Mouse (Mus musculus) G1E (cell line): ENCODE results near the gene Cpt1c.

ENCODE experiments used
- CTCF ChIP-seq: IDR thresholded peaks from 2 replicates; pipeline ENCODE4 v1.5.1; 2012; ENCODE audit warnings: low read depth, low read length, inconsistent platforms, mixed read lengths
- GATA1 ChIP-seq: IDR thresholded peaks from 2 replicates; pipeline ENCODE4 v1.6.1; 2012; ENCODE audit warnings: borderline replicate concordance, low read length, inconsistent platforms, mixed read lengths
- GATA2 ChIP-seq: IDR thresholded peaks from 2 replicates; pipeline ENCODE4 v1.6.1; 2012; ENCODE audit warnings: low read depth, low read length, inconsistent platforms, borderline replicate concordance
- POLR2AphosphoS5 ChIP-seq: IDR thresholded peaks from 2 replicates; pipeline ENCODE4 v1.6.1; 2012; ENCODE audit warnings: low read depth, low read length, inconsistent platforms; ENCODE audit not compliant: insufficient replicate concordance

- no peak for TF ChIP-seq CTCF
- no peak for TF ChIP-seq GATA1
- no peak for TF ChIP-seq POLR2AphosphoS5
- TF ChIP-seq GATA2 = no peak
Observed at GRCm38 (mm10) chr7:45020225-45020624, 45.6 kb upstream of the Cpt1c start.
